Mouse (Mus musculus): ENCODE data around the gene Aanat.

- TF ChIP-seq POLR2A (IDR thresholded peaks at IDR 0.05; ENCODE audit: low read depth, low read length) (no peak), CTCF (IDR thresholded peaks at IDR 0.05; ENCODE audit: extremely low read depth, insufficient read depth, insufficient read length, insufficient replicate concordance) (no peak)
Observed at GRCm38 (mm10) chr11:116646136-116646535, 59.9 kb downstream of the Aanat start.

Measured in spleen, adult 2 months (tissue).